8 mouse cellular contexts compared by ENCODE assay signal in genomic region chr17:30990254-30990653, GRCm38 (mm10). TPM values are rescaled to one million over a fixed set of nuclear protein-coding genes. Genes with fewer than 3 reads are reported as not detected.
A peak's percentile ranks its signal among the peaks of the same experiment; 100 is the strongest.
DNase-seq lines count a peak whose midpoint lies in the region; ATAC-seq and TF ChIP-seq lines count a peak whose summit lies in the region.
"Had no signal": no experiment of that assay in that cellular context is flagged by ENCODE, and none has a peak within 500 bp of the region (broad histone marks: within the 10 kb centered on the region; RNA-seq: fewer than 3 reads in every experiment).

No protein-coding gene starts in this region.

- peak; percentile 70 for DNase-seq in hindbrain, embryonic 14.5 days (ENCODE audit: low spot score)
- DNase-seq in 416B (ENCODE audit: low read depth): peak; percentile 40
- peak; percentile 34 for DNase-seq in forelimb bud, embryonic 11.5 days (ENCODE audit: low read depth, low spot score)
- no peak for DNase-seq in urinary bladder, adult 18-20 months (ENCODE audit: low spot score in 2 of 2)

- TF ChIP-seq CTCF in E14TG2a.4 (conservative IDR thresholded peaks at IDR 0.05; ENCODE audit: low read length): peak; percentile 57
- 0 out of 2 replicates have a peak, but pooled peaks have one; percentile 23 for TF ChIP-seq CTCF in olfactory bulb, adult 2 months (IDR thresholded peaks at IDR 0.05; ENCODE audit: insufficient read depth, low read depth, low read length)

- ATAC-seq in hindbrain, embryonic 14.5 days (ENCODE audit: low FRiP score): no peak
- no peak for ATAC-seq in hindbrain, embryonic 16.5 days

- no peaks in the 10 kb centered on the region for H3K27me3 ChIP-seq in hindbrain, embryonic 14.5 days (ENCODE audit: control insufficient read depth, insufficient read depth, low read length)
- no peaks in the 10 kb centered on the region; the same call in 1 of the 2 replicates for H3K27me3 ChIP-seq in hindbrain, embryonic 16.5 days (replicated peaks; ENCODE audit: control insufficient read depth, insufficient read depth, low read length)
- peaks cover 33% of the 10 kb centered on the region for H3K27me3 ChIP-seq in E14TG2a.4 (ENCODE audit: insufficient read depth, low read length)
- H3K27me3 ChIP-seq: embryonic facial prominence, embryonic 13.5 days had no signal

- 81% methylated on average over 10 of the region's 10 CpGs for WGBS in hindbrain, embryonic 14.5 days
- WGBS in hindbrain, embryonic 16.5 days: 73% methylated on average over 10 of the region's 10 CpGs
- 79% methylated on average over 10 of the region's 10 CpGs for WGBS in olfactory bulb, adult 2 months

- no peak overlapping the region for H3K4me3 ChIP-seq in hindbrain, embryonic 14.5 days (replicated peaks; ENCODE audit: low read length)
- no peak overlapping the region for H3K4me3 ChIP-seq in hindbrain, embryonic 16.5 days (ENCODE audit: low read length)
- H3K4me3 ChIP-seq in E14TG2a.4 (replicated peaks; ENCODE audit: low read length): no peak overlapping the region
- no peak overlapping the region for H3K4me3 ChIP-seq in olfactory bulb, adult 2 months (ENCODE audit: insufficient read depth, low read depth, low read length)
- H3K4me3 ChIP-seq: embryonic facial prominence, embryonic 13.5 days had no signal

- no peaks in the 10 kb centered on the region for H3K9me3 ChIP-seq in hindbrain, embryonic 14.5 days (ENCODE audit: control insufficient read depth, low read length)
- H3K9me3 ChIP-seq in hindbrain, embryonic 16.5 days (ENCODE audit: control insufficient read depth, low read length): no peaks in the 10 kb centered on the region
- no peaks in the 10 kb centered on the region for H3K9me3 ChIP-seq in E14TG2a.4 (ENCODE audit: low read length)
- H3K9me3 ChIP-seq: embryonic facial prominence, embryonic 13.5 days had no signal

- no peak overlapping the region for H3K4me2 ChIP-seq in hindbrain, embryonic 14.5 days (replicated peaks)
- no peak overlapping the region for H3K4me2 ChIP-seq in hindbrain, embryonic 16.5 days (ENCODE audit: low read length)
- H3K4me2 ChIP-seq: embryonic facial prominence, embryonic 13.5 days had no signal

- no peak overlapping the region for H3K9ac ChIP-seq in hindbrain, embryonic 14.5 days
- no peak overlapping the region for H3K9ac ChIP-seq in hindbrain, embryonic 16.5 days (ENCODE audit: low read depth, low read length)
- H3K9ac ChIP-seq: embryonic facial prominence, embryonic 13.5 days had no signal

- TF ChIP-seq POLR2A in olfactory bulb, adult 2 months (IDR thresholded peaks at IDR 0.05; ENCODE audit: insufficient read depth, low read depth, low read length): no peak

- no peaks in the 10 kb centered on the region for H3K36me3 ChIP-seq in hindbrain, embryonic 14.5 days (replicated peaks; ENCODE audit: control insufficient read depth, insufficient read depth)
- no peaks in the 10 kb centered on the region for H3K36me3 ChIP-seq in hindbrain, embryonic 16.5 days (ENCODE audit: control insufficient read depth, insufficient read depth, low read length)
- H3K36me3 ChIP-seq in E14TG2a.4 (ENCODE audit: insufficient read depth, low read length): no peaks in the 10 kb centered on the region
- H3K36me3 ChIP-seq: embryonic facial prominence, embryonic 13.5 days had no signal

- no peaks in the 10 kb centered on the region for H3K4me1 ChIP-seq in hindbrain, embryonic 14.5 days (replicated peaks; ENCODE audit: control insufficient read depth, insufficient read depth, low read length)
- no peaks in the 10 kb centered on the region for H3K4me1 ChIP-seq in hindbrain, embryonic 16.5 days (ENCODE audit: control insufficient read depth, insufficient read depth, low read depth, low read length)
- H3K4me1 ChIP-seq in E14TG2a.4 (replicated peaks; ENCODE audit: low read depth, low read length): 0 out of 2 replicates have a peak, but pooled peaks cover 3% of the 10 kb centered on the region
- no peaks in the 10 kb centered on the region for H3K4me1 ChIP-seq in olfactory bulb, adult 2 months (ENCODE audit: control insufficient read depth, insufficient read depth, low read length)
- H3K4me1 ChIP-seq: embryonic facial prominence, embryonic 13.5 days had no signal

- no peak overlapping the region for H3K27ac ChIP-seq in hindbrain, embryonic 14.5 days
- no peak overlapping the region for H3K27ac ChIP-seq in hindbrain, embryonic 16.5 days (ENCODE audit: low read depth, low read length)
- no peak overlapping the region for H3K27ac ChIP-seq in olfactory bulb, adult 2 months (ENCODE audit: insufficient read depth, low read depth, low read length)
- H3K27ac ChIP-seq: embryonic facial prominence, embryonic 13.5 days had no signal

RNA-seq across cellular contexts. Expression of gene Umodl1, which starts 35.8 kb away (rescaled TPM):
- polyA plus RNA-seq in hindbrain, embryonic 14.5 days (2014; fragmentation: Nextera tagmentation; extraction: Ambion mirVana): 0.17 TPM in 1 of 2 replicates, not detected in the other
- 0.03 and 0.32 TPM in 2 replicates for polyA plus RNA-seq in hindbrain, embryonic 16.5 days (2015; fragmentation: Nextera tagmentation; extraction: Ambion mirVana)
- polyA plus RNA-seq in olfactory bulb, adult 2 months (2012; ENCODE audit: insufficient read depth, insufficient read length, low replicate concordance, missing spikeins): not detected in 2 replicates

Comparison
In these comparisons a context has a peak if more than half of its experiments do, and no peak if none do; other contexts are left out.
1. DNase-seq: peak in hindbrain, embryonic 14.5 days (single experiment), 416B (single experiment) and forelimb bud, embryonic 11.5 days (single experiment); none in urinary bladder, adult 18-20 months (0 of 2).